Mouse (Mus musculus) cortical plate, adult 2 months (tissue): ENCODE measurements around the gene Mvb12b.

Source experiments
- CTCF ChIP-seq: fragments of 200-500 bp; IDR thresholded peaks from 2 replicates; pipeline ENCODE4 v1.5.1; 2011; ENCODE audit warnings: mild to moderate bottlenecking, control low read depth, low read length; ENCODE audit not compliant: insufficient read depth; ENCODE audit errors: extremely low read depth
- POLR2A ChIP-seq: fragments of 200-500 bp; IDR thresholded peaks from 2 replicates; pipeline ENCODE4 v1.6.1; 2011; ENCODE audit warnings: mild to moderate bottlenecking, low read length, control low read depth; ENCODE audit not compliant: insufficient read depth; ENCODE audit errors: extremely low read depth

DNA sequence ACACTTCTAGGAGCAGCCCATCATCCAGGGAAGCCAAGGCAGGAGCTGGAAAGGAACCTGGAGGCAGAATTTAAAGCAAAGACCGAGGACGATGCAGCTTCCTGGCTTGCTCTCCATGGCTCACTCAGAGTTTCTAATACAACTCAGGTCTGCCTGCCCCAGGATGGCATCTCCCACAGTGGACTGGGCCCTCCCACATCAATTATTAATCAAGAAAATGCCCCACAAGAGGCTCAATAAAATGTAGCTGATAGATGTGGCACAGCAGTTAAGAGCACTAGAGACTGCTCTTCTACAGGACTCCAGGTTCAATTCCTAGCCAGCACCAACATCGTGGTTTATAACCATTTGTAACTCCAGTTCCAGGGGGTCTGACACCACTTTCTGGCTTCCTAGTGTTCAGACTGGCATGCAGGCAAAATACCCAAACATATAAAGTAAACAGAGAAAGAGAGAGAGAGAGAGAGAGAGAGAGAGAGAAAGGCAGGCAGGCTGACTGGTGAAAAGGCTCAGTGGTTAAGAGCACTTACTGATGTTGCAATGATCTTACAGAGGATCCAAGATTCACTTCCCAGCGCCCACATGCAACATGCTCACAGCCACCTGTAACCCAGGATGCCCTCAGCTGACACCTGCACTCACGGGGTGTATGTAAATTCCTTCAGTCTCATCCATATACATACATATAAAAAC, 18.6 kb downstream of the Mvb12b start:
- TF ChIP-seq CTCF (no peak), POLR2A (no peak)
